Mouse (Mus musculus) limb, embryonic 11.5 days (tissue): ENCODE measurements around the gene Ndufa3. TPM values are rescaled to one million over a fixed set of nuclear protein-coding genes. Genes with fewer than 3 reads are reported as not detected.
A peak's percentile ranks its signal among the peaks of the same experiment; 100 is the strongest.

Source experiments
- ATAC-seq: fragments of 200-750 bp; cut with Nextera tagmentation; 2 replicates; pipeline ENCODE4 v1.8.0; 2017; ENCODE audit warnings: low read depth; ENCODE audit not compliant: insufficient number of reproducible peaks, low FRiP score, low TSS enrichment
- DNase-seq: peaks from one replicate; pipeline ENCODE4 v3.0.0-alpha.2; 2015; ENCODE audit warnings: low spot score
- H3K27ac ChIP-seq: fragments of 300-500 bp; sonication (generic); replicated peaks from 2 replicates; pipeline ENCODE4 v1.5.1; 2014; ENCODE audit warnings: low read depth, mild to moderate bottlenecking, low read length
- H3K27me3 ChIP-seq: fragments of 300-500 bp; sonication (generic); 2 replicates; pipeline ENCODE4 v1.6.1; 2014; ENCODE audit warnings: mild to moderate bottlenecking, low read length, mixed read lengths; ENCODE audit not compliant: control insufficient read depth, insufficient read depth
- H3K36me3 ChIP-seq: fragments of 300-500 bp; sonication (generic); 2 replicates; pipeline ENCODE4 v1.6.1; 2014; ENCODE audit warnings: mild to moderate bottlenecking, low read length, moderate library complexity, mixed read lengths; ENCODE audit not compliant: control insufficient read depth, insufficient read depth
- H3K4me1 ChIP-seq: fragments of 300-500 bp; sonication (generic); 2 replicates; pipeline ENCODE4 v1.6.1; 2014; ENCODE audit warnings: low read length, mixed read lengths; ENCODE audit not compliant: control insufficient read depth, insufficient read depth
- H3K4me2 ChIP-seq: fragments of 300-500 bp; sonication (generic); 2 replicates; pipeline ENCODE4 v1.6.1; 2014; ENCODE audit warnings: low read depth, mild to moderate bottlenecking, moderate library complexity; ENCODE audit not compliant: severe bottlenecking
- H3K4me3 ChIP-seq: fragments of 300-500 bp; sonication (generic); 2 replicates; pipeline ENCODE4 v1.5.1; 2014; ENCODE audit warnings: low read depth, low read length
- H3K9ac ChIP-seq: fragments of 300-500 bp; sonication (generic); 2 replicates; pipeline ENCODE4 v1.6.1; 2014; ENCODE audit warnings: mild to moderate bottlenecking, low read length
- H3K9me3 ChIP-seq: fragments of 300-500 bp; sonication (generic); 2 replicates; pipeline ENCODE4 v1.6.1; 2016; ENCODE audit warnings: low read length; ENCODE audit not compliant: control insufficient read depth
- WGBS: fragments of 180-500 bp; shearing (Covaris S2); extraction: QIAGEN DNeasy Blood & Tissue Kit; methylation state at CpG from one replicate; pipeline ENCODE4 v1.1.7; 2014; 5-methylcytosine and 5-hydroxymethylcytosine counted together
- polyA plus RNA-seq: library from polyadenylated mRNA; unstranded; fragments of >200 nt; fragmentation: Nextera tagmentation; extraction: Ambion mirVana; gene quantifications from 2 replicates; pipeline ENCODE4 v1.2.1, GENCODE M21; 2014

Ndufa3 gene
- polyA plus RNA-seq, 1 experiment from 2014 or later: 400 TPM

DNA sequence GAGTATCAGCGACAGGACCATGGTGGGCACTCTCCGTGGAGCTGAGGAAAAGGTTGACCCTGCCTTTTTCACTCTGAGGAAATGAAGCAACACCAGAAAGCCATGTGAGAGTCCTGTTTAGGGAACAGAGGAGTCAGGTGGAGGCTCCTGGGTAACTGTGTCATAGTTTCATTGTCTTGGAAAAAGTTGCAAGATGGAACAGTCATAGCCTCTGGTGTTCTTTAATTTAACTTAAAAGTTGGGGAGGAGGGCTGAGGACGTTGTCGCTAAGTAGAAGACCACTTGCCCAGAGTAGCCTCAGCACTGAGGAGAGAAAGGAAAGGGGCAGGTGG lies 1.1 kb upstream of the Ndufa3 start, which contains the start of gene Oscar:
Gene Oscar, minus strand, starts transcription at position 101 of the 332 bp plus-strand sequence.
- no peak within 1 kb of the TSS for H3K27ac ChIP-seq
- no peaks in the 10 kb centered on the region for H3K9me3 ChIP-seq
- H3K4me2 ChIP-seq: no peak within 1 kb of the TSS
- peak within 1 kb of the TSS; percentile 76; the same call in 1 of the 2 replicates for H3K4me3 ChIP-seq
- H3K27me3 ChIP-seq: no peaks in the 10 kb centered on the region
- no peak for ATAC-seq
- 72% methylated on average over 4 of the region's 4 CpGs for WGBS
- DNase-seq: no peak
- H3K9ac ChIP-seq: no peak within 1 kb of the TSS
- no peaks in the 10 kb centered on the region for H3K4me1 ChIP-seq
- H3K36me3 ChIP-seq: peaks cover 5% of the 10 kb centered on the region

DNA sequence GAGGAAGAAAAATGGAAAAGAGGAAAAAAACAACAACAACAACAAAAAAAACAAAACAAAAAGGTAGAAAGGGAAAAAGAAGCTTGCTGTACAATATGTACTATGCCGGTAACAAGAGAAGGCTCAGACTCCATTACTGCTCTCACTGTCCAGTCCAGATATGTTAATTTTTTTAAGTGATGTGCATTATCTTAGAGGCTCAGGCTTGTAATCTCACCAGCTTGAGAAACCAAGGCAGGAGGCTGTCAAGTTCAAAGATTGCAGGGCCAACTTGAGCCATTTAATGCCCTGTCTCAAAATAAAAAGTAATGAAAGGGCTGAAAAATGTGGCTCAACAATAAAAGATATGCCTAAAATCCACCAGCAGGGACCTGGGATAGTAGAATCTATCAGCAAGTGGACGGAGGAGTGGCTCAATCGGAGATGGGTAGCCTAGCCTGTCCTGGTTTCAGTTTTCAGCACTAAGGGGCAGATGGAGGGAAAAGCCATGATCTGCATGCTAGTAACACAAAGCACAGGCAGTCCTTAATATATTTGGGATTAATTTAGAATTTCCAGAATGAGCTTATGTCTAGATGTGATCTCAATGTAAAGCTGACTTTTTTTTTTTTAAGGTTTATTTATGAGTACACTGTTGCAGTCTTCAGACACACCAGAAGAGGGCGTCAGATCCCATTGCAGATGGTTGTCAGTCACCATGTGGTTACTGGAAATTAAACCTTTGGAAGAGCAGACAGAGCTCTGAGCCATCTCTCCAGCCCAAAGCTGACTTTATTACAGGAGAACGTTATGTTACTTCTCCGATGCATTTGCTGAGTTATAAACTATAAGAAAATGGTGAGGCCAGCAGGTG lies 558 bp upstream of the Ndufa3 start:
- Histone ChIP-seq H3K9ac (no peak overlapping the region), H3K4me3 (peak overlapping the region; percentile 76; the same call in 1 of the 2 replicates), H3K36me3 (peaks cover 5% of the 10 kb centered on the region), H3K27ac (no peak overlapping the region), H3K4me1 (no peaks in the 10 kb centered on the region), H3K9me3 (no peaks in the 10 kb centered on the region), H3K4me2 (no peak overlapping the region), H3K27me3 (no peaks in the 10 kb centered on the region)
- DNase-seq: no peak
- 45% methylated on average over 6 of the region's 6 CpGs for WGBS
- peak; percentile 41; the same call in 1 of the 2 replicates for ATAC-seq

GRCm38 (mm10) chr7:3629030-3629429 lies 11.9 kb downstream of the Ndufa3 start:
- no peak for DNase-seq
- peak; percentile 69 for ATAC-seq
- no peaks in the 10 kb centered on the region for H3K27me3 ChIP-seq
- no peak overlapping the region for H3K27ac ChIP-seq
- H3K4me1 ChIP-seq: peaks cover 15% of the 10 kb centered on the region
- 30% methylated on average over 4 of the region's 4 CpGs for WGBS
- H3K4me3 ChIP-seq: peak overlapping the region; percentile 73
- peaks cover 10% of the 10 kb centered on the region for H3K36me3 ChIP-seq
- peak overlapping the region; percentile 96 for H3K4me2 ChIP-seq
- H3K9me3 ChIP-seq: no peaks in the 10 kb centered on the region
- H3K9ac ChIP-seq: peak overlapping the region; percentile 66

DNA sequence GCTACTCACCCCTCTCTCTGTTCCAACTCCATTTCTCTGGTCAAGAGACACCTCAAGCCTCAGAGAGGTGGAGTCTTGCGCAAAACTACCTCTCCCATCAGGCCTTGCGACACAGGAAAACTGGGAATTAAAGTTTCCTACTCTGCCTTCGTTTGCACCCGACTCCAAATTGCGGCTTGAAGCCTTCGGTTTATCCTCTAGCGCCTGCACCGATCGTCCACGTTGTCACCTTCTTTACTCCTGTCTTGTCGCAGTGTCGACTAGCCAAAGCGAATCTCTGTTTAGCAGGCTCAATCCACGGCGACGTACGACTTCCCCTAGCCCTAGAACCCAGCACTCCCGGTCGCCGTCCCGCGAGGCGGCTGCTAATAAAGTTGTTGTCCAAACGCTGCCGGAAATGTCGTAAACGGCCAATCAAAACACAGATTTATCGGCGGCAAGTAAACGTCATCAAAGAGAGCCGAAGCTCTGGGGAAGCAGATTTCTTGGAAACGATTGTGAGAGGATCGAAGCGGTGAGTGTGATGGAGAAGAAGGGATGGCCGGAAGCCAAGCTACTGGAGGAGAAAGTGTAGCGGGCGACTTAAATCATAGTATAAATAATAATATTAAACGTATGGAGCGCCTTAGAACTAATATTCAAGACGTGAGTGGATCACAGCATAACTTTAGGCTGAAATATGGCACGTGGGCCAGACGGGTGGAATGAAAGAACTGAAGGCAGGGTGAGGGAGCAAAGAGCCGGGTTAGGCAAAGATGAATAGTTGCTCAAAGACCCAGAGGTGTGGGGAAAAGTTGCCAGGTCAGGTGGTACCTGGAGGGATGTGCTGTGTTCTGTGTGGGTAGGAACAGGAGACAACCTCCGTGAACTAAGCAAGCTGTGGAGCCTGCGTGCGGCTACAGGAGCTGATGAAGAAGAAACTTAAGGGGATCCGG lies 12.6 kb downstream of the Ndufa3 start, which contains the start of the genes Tfpt and Prpf31:
Gene Tfpt, minus strand, starts transcription at position 387 of the 935 bp plus-strand sequence.
Gene Prpf31, plus strand, starts transcription at position 443 of the 935 bp plus-strand sequence.
- Histone ChIP-seq H3K9me3 (no peaks in the 10 kb centered on the region), H3K27ac (0 out of 2 replicates have a peak within 1 kb of the TSS, but pooled peaks have one; percentile 33), H3K27me3 (no peaks in the 10 kb centered on the region), H3K4me2 (peak within 1 kb of the TSS; percentile 96), H3K4me1 (peaks cover 15% of the 10 kb centered on the region), H3K9ac (peak within 1 kb of the TSS; percentile 66), H3K36me3 (peaks cover 10% of the 10 kb centered on the region), H3K4me3 (peak within 1 kb of the TSS; percentile 73)
- 1% methylated on average over 47 of the region's 47 CpGs for WGBS
- peak; percentile 88 for ATAC-seq
- peak; percentile 95 for DNase-seq

- peak overlapping the region; percentile 95 for H3K4me2 ChIP-seq
- H3K9ac ChIP-seq: peak overlapping the region; percentile 66
- no peaks in the 10 kb centered on the region for H3K27me3 ChIP-seq
- WGBS: 66% methylated on average over 3 of the region's 3 CpGs
- H3K4me1 ChIP-seq: peaks cover 15% of the 10 kb centered on the region
- peaks cover 10% of the 10 kb centered on the region for H3K36me3 ChIP-seq
- DNase-seq (no peak), ATAC-seq (no peak)
- H3K27ac ChIP-seq: no peak overlapping the region
- peak overlapping the region; percentile 73 for H3K4me3 ChIP-seq
- no peaks in the 10 kb centered on the region for H3K9me3 ChIP-seq
Measured at GRCm38 (mm10) chr7:3630478-3630815, 13.3 kb downstream of the Ndufa3 start.

GRCm38 (mm10) chr7:3643412-3643811 lies 26.2 kb downstream of the Ndufa3 start:
- 80% methylated on average over 5 of the region's 5 CpGs for WGBS
- no peak for DNase-seq
- peaks cover 18% of the 10 kb centered on the region for H3K4me1 ChIP-seq
- no peak overlapping the region for H3K9ac ChIP-seq
- no peak overlapping the region for H3K4me2 ChIP-seq
- H3K9me3 ChIP-seq: no peaks in the 10 kb centered on the region
- H3K27ac ChIP-seq: no peak overlapping the region
- H3K27me3 ChIP-seq: no peaks in the 10 kb centered on the region
- ATAC-seq: no peak
- H3K4me3 ChIP-seq: no peak overlapping the region
- peaks cover 6% of the 10 kb centered on the region; the same call in 1 of the 2 replicates for H3K36me3 ChIP-seq

GRCm38 (mm10) chr7:3643843-3644242 lies 26.7 kb downstream of the Ndufa3 start:
- WGBS: 22% methylated on average over 9 of the region's 9 CpGs
- ATAC-seq: no peak
- no peak overlapping the region for H3K9ac ChIP-seq
- H3K4me2 ChIP-seq: peak overlapping the region; percentile 60
- H3K4me3 ChIP-seq: peak overlapping the region; percentile 32
- DNase-seq: no peak
- H3K27me3 ChIP-seq: no peaks in the 10 kb centered on the region
- H3K36me3 ChIP-seq: peaks cover 6% of the 10 kb centered on the region; the same call in 1 of the 2 replicates
- H3K4me1 ChIP-seq: peaks cover 21% of the 10 kb centered on the region
- H3K27ac ChIP-seq: no peak overlapping the region
- H3K9me3 ChIP-seq: no peaks in the 10 kb centered on the region

DNA sequence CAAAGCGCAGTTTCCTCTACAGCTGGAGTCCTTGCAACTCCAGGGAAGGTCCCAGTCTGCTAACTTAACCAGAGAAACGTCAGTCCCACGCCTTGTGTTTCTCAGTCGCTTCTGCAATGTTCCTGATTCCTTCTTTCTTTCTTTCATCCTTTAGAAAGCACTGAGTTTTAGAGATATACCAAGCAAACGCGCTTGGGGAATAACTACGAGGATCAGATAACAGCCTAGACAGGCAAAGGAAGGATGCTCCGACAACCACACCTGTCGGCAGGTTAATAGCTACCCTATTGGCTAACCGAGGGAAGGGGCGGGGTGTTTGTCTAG lies 27.1 kb downstream of the Ndufa3 start:
- Histone ChIP-seq H3K27ac (no peak overlapping the region), H3K9ac (no peak overlapping the region), H3K9me3 (no peaks in the 10 kb centered on the region), H3K36me3 (peaks cover 6% of the 10 kb centered on the region; the same call in 1 of the 2 replicates), H3K4me1 (peaks cover 21% of the 10 kb centered on the region), H3K4me2 (peak overlapping the region; percentile 60), H3K4me3 (peak overlapping the region; percentile 32), H3K27me3 (no peaks in the 10 kb centered on the region)
- DNase-seq: no peak
- no peak for ATAC-seq
- WGBS: under 1% methylated on average over 11 of the region's 11 CpGs
